Mouse (Mus musculus) kidney, embryonic 14.5 days (tissue): Measurements from ENCODE around the gene Gm8369. TPM values are rescaled to one million over a fixed set of nuclear protein-coding genes. Genes with fewer than 3 reads are reported as not detected.
"Not testable (repeated sequence)": the region's sequence is repeated elsewhere in the genome, so short reads cannot be mapped to it uniquely, and the experiment has no call there.

Source experiments
- ATAC-seq: fragments of 200-750 bp; cut with Nextera tagmentation; 2 replicates; pipeline ENCODE4 v1.8.0; 2017; ENCODE audit warnings: moderate number of reproducible peaks, mild to moderate bottlenecking, moderate TSS enrichment, moderate library complexity; ENCODE audit not compliant: low FRiP score, low TSS enrichment
- H3K27ac ChIP-seq: fragments of 300-500 bp; sonication (generic); 2 replicates; pipeline ENCODE4 v1.5.1; 2014; ENCODE audit warnings: low read depth, mild to moderate bottlenecking, low read length, moderate library complexity, mixed read lengths
- H3K27me3 ChIP-seq: fragments of 300-500 bp; sonication (generic); 2 replicates; pipeline ENCODE4 v1.6.1; 2014; ENCODE audit warnings: mild to moderate bottlenecking, low read length; ENCODE audit not compliant: control insufficient read depth, insufficient read depth
- H3K36me3 ChIP-seq: fragments of 300-500 bp; sonication (generic); 2 replicates; pipeline ENCODE4 v1.6.1; 2014; ENCODE audit warnings: low read length, mixed read lengths; ENCODE audit not compliant: control insufficient read depth, insufficient read depth
- H3K4me1 ChIP-seq: fragments of 300-500 bp; sonication (generic); 2 replicates; pipeline ENCODE4 v1.6.1; 2014; ENCODE audit warnings: low read length, mixed read lengths; ENCODE audit not compliant: control insufficient read depth, insufficient read depth
- H3K4me2 ChIP-seq: fragments of 300-500 bp; sonication (generic); replicated peaks from 2 replicates; pipeline ENCODE4 v1.6.1; 2014; ENCODE audit warnings: low read depth, mild to moderate bottlenecking, low read length
- H3K4me3 ChIP-seq: fragments of 300-500 bp; sonication (generic); 2 replicates; pipeline ENCODE4 v1.5.1; 2014; ENCODE audit warnings: mild to moderate bottlenecking, low read length
- H3K9ac ChIP-seq: fragments of 300-500 bp; sonication (generic); 2 replicates; pipeline ENCODE4 v1.6.1; 2014; ENCODE audit warnings: low read depth, mild to moderate bottlenecking, low read length, moderate library complexity
- H3K9me3 ChIP-seq: fragments of 300-500 bp; sonication (generic); 2 replicates; pipeline ENCODE4 v1.6.1; 2016; ENCODE audit warnings: low read length; ENCODE audit not compliant: control insufficient read depth
- WGBS: fragments of 180-500 bp; shearing (Covaris S2); extraction: QIAGEN DNeasy Blood & Tissue Kit; methylation state at CpG from one replicate; pipeline ENCODE4 v1.1.7; 2014; 5-methylcytosine and 5-hydroxymethylcytosine counted together
- polyA plus RNA-seq: library from polyadenylated mRNA; unstranded; fragments of >200 nt; fragmentation: Nextera tagmentation; extraction: Ambion mirVana; gene quantifications from 2 replicates; pipeline ENCODE4 v1.2.1, GENCODE M21; 2014

The Gm8369 gene
- polyA plus RNA-seq, 1 experiment from 2014 or later: not detected

DNA sequence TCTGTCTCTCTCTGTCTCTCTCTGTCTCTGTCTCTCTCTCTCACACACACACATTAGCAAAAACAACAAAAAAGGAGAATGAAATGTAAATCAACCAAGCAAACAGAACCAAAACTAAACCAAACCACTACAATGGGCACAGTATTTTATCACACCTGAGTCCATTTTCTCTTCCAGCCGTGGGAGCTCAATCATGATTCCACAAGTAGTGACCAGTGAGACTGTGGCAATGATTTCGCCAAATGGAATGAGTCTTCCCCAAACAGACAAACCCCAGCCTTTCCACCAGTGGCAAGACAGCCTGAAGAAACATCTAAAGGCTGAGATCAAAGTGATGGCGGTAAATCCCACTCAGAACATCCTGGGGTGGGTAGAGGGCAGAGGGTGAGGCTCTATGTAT is 34.4 kb downstream of the Gm8369 start:
- no peaks in the 10 kb centered on the region for H3K9me3 ChIP-seq
- no peak overlapping the region for H3K9ac ChIP-seq
- H3K27me3 ChIP-seq: no peaks in the 10 kb centered on the region
- no peak overlapping the region for H3K4me3 ChIP-seq
- no peaks in the 10 kb centered on the region for H3K4me1 ChIP-seq
- WGBS: 82% methylated on average over 3 of the region's 3 CpGs
- no peaks in the 10 kb centered on the region for H3K36me3 ChIP-seq
- H3K27ac ChIP-seq: no peak overlapping the region
- H3K4me2 ChIP-seq: no peak overlapping the region
- no peak for ATAC-seq

DNA sequence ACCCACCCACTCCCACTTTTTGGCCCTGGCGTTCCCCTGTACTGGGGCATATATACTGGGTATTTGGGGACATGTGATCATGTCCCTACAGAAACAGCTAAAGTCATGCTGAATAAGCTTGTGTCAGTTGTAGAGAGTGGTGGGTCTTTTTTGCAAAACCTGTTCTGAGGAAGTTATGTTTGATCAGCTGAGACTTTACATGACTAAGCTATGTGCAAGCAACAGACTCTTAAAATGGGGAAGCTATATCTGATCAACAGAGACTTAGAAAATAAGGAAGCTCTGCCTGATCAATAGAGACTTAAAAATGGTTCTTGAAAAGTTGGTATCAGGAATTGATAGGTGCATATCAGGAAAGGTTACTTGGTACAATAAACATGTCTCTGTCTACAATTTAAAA is 47.7 kb downstream of the Gm8369 start:
- H3K9ac ChIP-seq: no peak overlapping the region
- no peaks in the 10 kb centered on the region for H3K9me3 ChIP-seq
- ATAC-seq: no peak
- no peak overlapping the region for H3K4me2 ChIP-seq
- 82% methylated on average over 1 of the region's 1 CpGs for WGBS
- no peak overlapping the region for H3K27ac ChIP-seq
- H3K4me1 ChIP-seq: no peaks in the 10 kb centered on the region
- H3K36me3 ChIP-seq: no peaks in the 10 kb centered on the region
- no peak overlapping the region for H3K4me3 ChIP-seq
- no peaks in the 10 kb centered on the region for H3K27me3 ChIP-seq

DNA sequence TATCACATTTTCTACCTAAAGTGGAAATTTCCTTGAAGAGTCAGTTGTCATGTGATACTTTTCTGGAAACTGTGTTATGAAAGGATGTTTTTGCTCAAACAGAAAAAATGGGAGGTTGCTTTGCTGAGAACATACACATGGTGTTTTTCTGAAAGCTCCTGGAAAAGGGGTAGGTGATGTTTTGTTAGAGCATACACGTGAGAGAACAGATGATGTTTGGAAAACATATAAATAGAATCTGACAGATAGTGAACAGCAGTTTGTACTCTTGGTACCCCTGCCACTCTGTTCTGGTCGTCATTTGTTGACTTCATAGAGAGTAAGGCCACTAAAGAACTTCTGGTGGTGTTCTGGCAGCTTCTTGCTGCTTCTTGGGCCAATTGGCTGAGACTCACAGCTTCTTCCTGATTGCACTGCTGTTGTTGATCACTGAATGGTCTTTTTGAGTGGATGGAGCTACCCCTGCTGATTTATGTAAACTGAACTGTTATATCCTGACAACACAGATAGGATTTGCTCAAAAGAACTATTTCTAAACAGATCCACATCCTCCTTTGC is 48.2 kb downstream of the Gm8369 start:
- no peak for ATAC-seq
- Histone ChIP-seq H3K4me2 (no peak overlapping the region), H3K4me3 (no peak overlapping the region), H3K27me3 (no peaks in the 10 kb centered on the region), H3K36me3 (no peaks in the 10 kb centered on the region), H3K4me1 (no peaks in the 10 kb centered on the region), H3K9me3 (no peaks in the 10 kb centered on the region), H3K9ac (no peak overlapping the region), H3K27ac (no peak overlapping the region)
- 62% methylated on average over 2 of the region's 2 CpGs for WGBS

DNA sequence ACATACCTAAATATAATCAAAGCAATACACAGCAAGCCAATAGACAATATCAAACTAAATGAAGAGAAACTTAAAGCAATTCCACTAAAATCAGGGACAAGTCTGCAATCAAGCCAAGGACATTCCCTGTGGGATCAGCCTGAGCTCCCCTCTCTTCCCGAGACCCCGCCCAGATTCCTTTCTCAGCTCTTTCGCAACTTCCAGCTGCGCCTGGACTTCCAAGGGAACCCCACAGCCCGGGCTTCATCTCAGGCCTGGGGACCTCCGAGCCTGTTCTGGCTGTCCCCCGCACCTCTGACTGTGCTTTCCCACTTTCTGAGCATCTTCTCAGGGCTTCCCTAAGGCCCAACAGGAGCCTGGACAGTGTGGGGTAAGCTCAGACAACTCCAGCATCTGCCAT is 50.9 kb downstream of the Gm8369 start, which contains the start of gene Ms4a4d:
Gene Ms4a4d, plus strand, starts transcription at position 209 of the 400 bp plus-strand sequence.
- Histone ChIP-seq H3K27ac (no peak within 1 kb of the TSS), H3K4me1 (no peaks in the 10 kb centered on the region), H3K4me2 (no peak within 1 kb of the TSS), H3K27me3 (no peaks in the 10 kb centered on the region), H3K36me3 (no peaks in the 10 kb centered on the region), H3K9ac (no peak within 1 kb of the TSS), H3K4me3 (no peak within 1 kb of the TSS), H3K9me3 (no peaks in the 10 kb centered on the region)
- WGBS: 13% methylated on average over 7 of the region's 7 CpGs
- no peak for ATAC-seq

DNA sequence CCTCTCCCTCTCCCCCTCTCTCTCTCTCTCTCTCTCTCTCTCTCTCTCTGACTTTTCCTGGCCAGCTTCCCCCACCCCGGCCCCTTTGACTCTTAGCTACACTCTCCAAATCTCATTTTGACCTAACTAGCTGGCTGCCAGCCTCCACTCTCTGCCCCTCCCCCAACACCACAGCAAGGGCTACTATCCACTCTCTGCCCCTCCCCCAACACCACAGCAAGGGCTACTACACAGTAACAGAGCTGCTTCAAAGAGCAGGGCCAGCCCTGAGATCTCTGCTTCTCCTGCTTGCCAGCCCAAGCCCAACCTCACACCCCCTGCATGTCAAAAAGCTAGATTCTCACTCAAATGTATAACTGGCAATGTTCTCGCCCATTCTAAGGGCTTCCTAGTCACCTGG is 51.6 kb downstream of the Gm8369 start:
- no peak overlapping the region for H3K9ac ChIP-seq
- H3K36me3 ChIP-seq: no peaks in the 10 kb centered on the region
- no peak overlapping the region for H3K4me3 ChIP-seq
- no peaks in the 10 kb centered on the region for H3K27me3 ChIP-seq
- no peaks in the 10 kb centered on the region for H3K4me1 ChIP-seq
- 24% methylated on average over 2 of the region's 2 CpGs for WGBS
- no peak for ATAC-seq
- no peak overlapping the region for H3K27ac ChIP-seq
- no peaks in the 10 kb centered on the region for H3K9me3 ChIP-seq
- no peak overlapping the region for H3K4me2 ChIP-seq

DNA sequence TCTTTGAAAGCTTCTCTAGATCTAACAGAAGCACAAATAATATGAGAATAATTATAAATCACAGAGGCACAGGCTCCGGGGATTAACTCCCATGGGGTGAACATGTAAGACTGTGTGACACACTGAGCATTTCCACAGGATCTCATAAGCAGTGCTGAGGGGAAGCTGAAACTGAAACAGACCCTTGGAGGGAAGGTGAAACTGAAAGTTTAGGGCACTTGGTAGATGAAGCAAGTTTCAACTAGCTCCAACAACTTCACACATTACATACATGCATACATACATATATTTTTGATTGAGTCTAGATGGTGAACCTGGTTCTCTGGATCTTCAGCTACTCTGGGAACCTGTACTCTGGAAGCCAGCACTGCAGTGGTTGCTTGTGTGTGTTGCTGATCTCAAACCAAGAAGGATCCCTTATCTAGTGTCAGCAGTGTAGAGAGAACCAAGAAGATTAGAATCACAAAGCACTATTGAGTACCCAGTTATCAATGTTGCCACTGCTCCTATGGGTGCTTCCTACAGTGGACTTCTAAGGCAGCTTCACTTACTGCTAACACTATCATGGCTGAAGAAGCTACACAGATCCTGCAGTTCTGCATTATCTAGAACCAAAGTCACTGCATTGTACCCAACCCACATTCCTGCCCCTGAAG is 54.6 kb downstream of the Gm8369 start:
- H3K27me3 ChIP-seq, H3K4me2 ChIP-seq, H3K4me1 ChIP-seq, H3K36me3 ChIP-seq, H3K9ac ChIP-seq, H3K4me3 ChIP-seq, H3K27ac ChIP-seq, ATAC-seq, H3K9me3 ChIP-seq: not testable (repeated sequence)
- WGBS: 71% methylated on average over 1 of the region's 1 CpGs

DNA sequence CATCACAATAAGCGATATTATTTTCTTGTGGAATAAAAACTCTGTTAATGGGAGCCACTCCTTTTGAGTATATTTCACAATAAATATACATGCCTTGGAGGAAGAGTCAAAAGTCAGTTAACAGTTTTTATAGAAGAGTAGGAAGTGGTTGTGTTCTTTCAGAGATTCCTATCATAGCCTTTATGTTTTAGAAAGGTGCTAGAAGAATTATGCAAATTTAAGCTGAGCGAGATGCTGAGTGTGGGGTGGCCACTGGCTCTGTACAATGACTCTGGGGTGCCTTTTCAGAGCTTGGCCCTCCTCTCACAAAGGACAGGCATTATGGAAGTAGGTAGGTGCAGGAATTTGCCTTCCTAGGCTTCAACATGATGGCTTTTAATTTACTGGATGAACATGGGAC is 58.6 kb downstream of the Gm8369 start:
- H3K4me2 ChIP-seq, H3K9me3 ChIP-seq, H3K27ac ChIP-seq, H3K27me3 ChIP-seq, H3K36me3 ChIP-seq, H3K9ac ChIP-seq, H3K4me1 ChIP-seq, H3K4me3 ChIP-seq, ATAC-seq: not testable (repeated sequence)
- WGBS: 84% methylated on average over 2 of the region's 2 CpGs

DNA sequence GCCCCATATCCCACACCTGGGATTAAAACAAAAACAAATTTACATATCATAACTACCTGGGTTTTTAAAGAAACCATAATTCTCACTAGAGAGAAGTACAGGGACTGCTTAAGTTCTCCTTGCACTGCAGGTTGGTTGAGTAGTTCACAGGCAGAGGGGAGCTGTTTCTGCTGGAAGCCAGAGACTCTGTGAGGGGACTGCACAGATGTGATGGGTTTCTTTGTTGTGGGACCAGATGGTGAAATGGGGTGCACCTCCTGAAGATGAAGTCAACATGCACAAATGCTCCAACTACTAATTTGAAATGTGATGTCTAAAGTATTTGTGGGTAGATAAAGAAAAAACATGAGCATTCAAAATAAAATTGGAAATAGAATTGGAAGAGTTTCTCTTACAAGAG is 62.2 kb downstream of the Gm8369 start:
- no peak overlapping the region for H3K27ac ChIP-seq
- H3K36me3 ChIP-seq: no peaks in the 10 kb centered on the region
- no peak for ATAC-seq
- no peaks in the 10 kb centered on the region for H3K4me1 ChIP-seq
- no peak overlapping the region for H3K9ac ChIP-seq
- no peak overlapping the region for H3K4me3 ChIP-seq
- H3K9me3 ChIP-seq: no peaks in the 10 kb centered on the region
- H3K4me2 ChIP-seq: no peak overlapping the region
- no peaks in the 10 kb centered on the region for H3K27me3 ChIP-seq

DNA sequence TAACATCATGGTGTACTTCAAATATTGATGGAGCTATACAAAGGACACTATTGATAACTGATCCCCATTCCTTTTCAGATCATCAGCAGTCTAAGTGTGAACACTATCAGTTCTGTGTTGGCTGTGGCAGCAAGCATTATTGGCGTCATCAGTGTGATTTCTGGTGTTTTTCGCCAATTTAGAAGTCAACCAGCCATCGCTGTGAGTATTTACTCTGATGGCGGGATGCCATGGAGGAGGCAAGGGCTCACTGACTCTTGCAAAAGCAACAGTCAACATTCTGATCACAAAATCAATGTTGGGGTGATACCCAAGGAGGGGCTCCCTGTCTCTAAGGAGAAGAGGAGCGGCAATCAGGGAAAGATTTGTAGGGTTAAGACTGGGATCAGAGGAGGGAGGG is 69.0 kb downstream of the Gm8369 start:
- H3K4me3 ChIP-seq: no peak overlapping the region
- H3K9me3 ChIP-seq: no peaks in the 10 kb centered on the region
- no peak overlapping the region for H3K27ac ChIP-seq
- H3K27me3 ChIP-seq: no peaks in the 10 kb centered on the region
- no peak for ATAC-seq
- no peak overlapping the region for H3K9ac ChIP-seq
- no peaks in the 10 kb centered on the region for H3K4me1 ChIP-seq
- no peak overlapping the region for H3K4me2 ChIP-seq
- H3K36me3 ChIP-seq: no peaks in the 10 kb centered on the region
- 91% methylated on average over 5 of the region's 5 CpGs for WGBS
